Comparison of ENCODE assay signal across 8 mouse cellular contexts in genomic region chr19:45236363-45236942, GRCm38 (mm10). TPM values are rescaled to one million over a fixed set of nuclear protein-coding genes. Genes with fewer than 3 reads are reported as not detected.
DNase-seq lines count a peak whose midpoint lies in the region; ATAC-seq and TF ChIP-seq lines count a peak whose summit lies in the region.

No protein-coding gene starts in this region.

- TF ChIP-seq CTCF in C2C12 (IDR thresholded peaks at IDR 0.05; ENCODE audit: control insufficient read depth, insufficient read depth, insufficient read length), result no peak

- H3K27me3 ChIP-seq in C2C12 (ENCODE audit: control insufficient read depth, insufficient read depth, insufficient read length), result peaks cover 87% of the 10 kb centered on the region
- H3K27me3 ChIP-seq in intestine, embryonic 15.5 days (replicated peaks), result peaks cover 97% of the 10 kb centered on the region

- no peaks in the 10 kb centered on the region for H3K79me2 ChIP-seq in C2C12 (ENCODE audit: control insufficient read depth, insufficient read depth)

- H3K4me2 ChIP-seq in intestine, embryonic 15.5 days (replicated peaks), result peak overlapping the region; percentile 70

- H3K4me1 ChIP-seq in ES-E14 (ENCODE audit: control insufficient read depth in 2 of 2, insufficient read depth in 2 of 2, low read length in 2 of 2, poor library complexity in 1 of 2), result peaks cover 0 to 2% of the 10 kb centered on the region in 2 experiments; a peak in 1 of 4 replicates
- peaks cover 18% of the 10 kb centered on the region for H3K4me1 ChIP-seq in intestine, embryonic 15.5 days (replicated peaks)

- no peak overlapping the region for H3K27ac ChIP-seq in ES-E14 (ENCODE audit: insufficient read depth, low read depth, low read length, poor library complexity, severe bottlenecking)
- no peak overlapping the region for H3K27ac ChIP-seq in intestine, embryonic 15.5 days

- ATAC-seq in intestine, embryonic 15.5 days, result peak; percentile 68
- peak; percentile 39 for ATAC-seq in megakaryocyte, adult 5-6 weeks (ENCODE audit: poor library complexity, severe bottlenecking)

- no peak for DNase-seq in ES-E14 (ENCODE audit: low read depth, low spot score)
- peak; percentile 68 to 77 for DNase-seq in gastrocnemius, adult 8-10 months (ENCODE audit: low spot score in 2 of 2)
- DNase-seq in yolk sac, embryonic 10.5 days (ENCODE audit: low spot score), result peak; percentile 35
- DNase-seq in left cerebral cortex, postnatal 14 days (ENCODE audit: low spot score in 2 of 2), result no peak
- DNase-seq in thymus, postnatal 36 days, result no peak

- intact Hi-C loops in left cerebral cortex, postnatal 14 days (cut with DNase I), result no loop called here

- H3ac ChIP-seq in C2C12 (ENCODE audit: control insufficient read depth, insufficient read length, low read depth), result peak overlapping the region; percentile 7

- H3K9ac ChIP-seq in ES-E14 (ENCODE audit: insufficient read depth, low read depth, low read length, poor library complexity, severe bottlenecking), result no peak overlapping the region
- H3K9ac ChIP-seq in intestine, embryonic 15.5 days, result peak overlapping the region; percentile 10; the same call in 1 of the 2 replicates

- in situ Hi-C loops in ES-E14 (cut with MboI; ENCODE audit: low sequenced_read_pairs in 2 of 2, unreplicated experiment in 2 of 2), result loop anchor here (5.0 to 25.0 kb wide), 4 partner anchors 492 to 1632 kb away; partner anchors contain the start of gene Nkx2-3 (in 1 of the 2)

- no peaks in the 10 kb centered on the region for H3K79me3 ChIP-seq in C2C12 (ENCODE audit: low read depth)

- H3K4me3 ChIP-seq in C2C12 (ENCODE audit: insufficient read depth, poor library complexity, severe bottlenecking) (no peak overlapping the region), ES-E14 (ENCODE audit: insufficient read depth in 1 of 2, low read depth in 1 of 2, low read length in 2 of 2, poor library complexity in 1 of 2, severe bottlenecking in 1 of 2) (peak overlapping the region; percentile 40 to 58)
- H3K4me3 ChIP-seq in intestine, embryonic 15.5 days (replicated peaks), result peak overlapping the region; percentile 32

- no peaks in the 10 kb centered on the region for H3K9me3 ChIP-seq in ES-E14 (ENCODE audit: control insufficient read depth, insufficient read depth, low read depth, low read length)
- no peaks in the 10 kb centered on the region for H3K9me3 ChIP-seq in intestine, embryonic 15.5 days

- under 1% methylated on average over 39 of the region's 39 CpGs for WGBS in intestine, embryonic 15.5 days

- no peaks in the 10 kb centered on the region for H3K36me3 ChIP-seq in C2C12 (ENCODE audit: control insufficient read depth, insufficient read depth)
- H3K36me3 ChIP-seq in ES-E14 (ENCODE audit: control insufficient read depth, insufficient read depth, low read length, poor library complexity, severe bottlenecking), result no peaks in the 10 kb centered on the region
- H3K36me3 ChIP-seq in intestine, embryonic 15.5 days, result no peaks in the 10 kb centered on the region

TF ChIP-seq in C2C12, 6 proteins besides CTCF, POLR2A, EP300 and RAD21:
- TF ChIP-seq MYOD1 (IDR thresholded peaks at IDR 0.05; ENCODE audit: control insufficient read depth, insufficient read length, low read depth) (no peak), FOSL1 (IDR thresholded peaks at IDR 0.05; ENCODE audit: insufficient read depth, low read length, poor library complexity, severe bottlenecking) (no peak), CEBPB (IDR thresholded peaks at IDR 0.05; ENCODE audit: low read depth) (no peak), MAX (IDR thresholded peaks at IDR 0.05) (no peak), MYOG (IDR thresholded peaks at IDR 0.05; ENCODE audit: control insufficient read depth, extremely low read depth, insufficient read length) (no peak), USF1 (IDR thresholded peaks at IDR 0.05; ENCODE audit: low read depth) (no peak)
TF ChIP-seq in C2C12: peak in this region for 0.

TF ChIP-seq in ES-E14, 5 proteins besides CTCF, POLR2A, EP300 and RAD21:
- no peak for TF ChIP-seq ZC3H11A (IDR thresholded peaks at IDR 0.05; ENCODE audit: borderline replicate concordance, low read depth, low read length)
- no peak for TF ChIP-seq HCFC1 (IDR thresholded peaks at IDR 0.05; ENCODE audit: borderline replicate concordance, insufficient read depth, low read length)
- TF ChIP-seq MAFK (IDR thresholded peaks at IDR 0.05; ENCODE audit: insufficient read depth, low read depth, low read length), result no peak
- no peak for TF ChIP-seq CHD2 (IDR thresholded peaks at IDR 0.05; ENCODE audit: low read depth, low read length)

RNA-seq across cellular contexts. Expression of gene Lbx1, which starts 0.8 kb away (rescaled TPM):
- polyA plus RNA-seq in C2C12 (2012; fragmentation: generic; extraction: Trizol), result 0.02 TPM
- total RNA-seq in ES-E14 (2012; rRNA removed), result 0.16 and 0.22 TPM in 2 replicates
- total RNA-seq in gastrocnemius, adult 8-10 months (2022), result 10 to 100 TPM; 59.4 to 70.9 (median 64.3) TPM
- 0.08 TPM in 1 of 2 replicates, not detected in the other for polyA plus RNA-seq in intestine, embryonic 15.5 days (2015; fragmentation: Nextera tagmentation; extraction: Ambion mirVana)
- not detected in 2 replicates for total RNA-seq in megakaryocyte, adult 5-6 weeks (2015)
- total RNA-seq in megakaryocyte, adult 5-6 weeks (2017), result not detected in 2 replicates
- total RNA-seq in left cerebral cortex, postnatal 14 days (2021), result under 1 TPM in 1 of 2 experiments, not detected in 1; 0.13 TPM

Comparison
In these comparisons a context has a peak if more than half of its experiments do, and no peak if none do; other contexts are left out.
1. DNase-seq: peak in gastrocnemius, adult 8-10 months (2 of 2) and yolk sac, embryonic 10.5 days (single experiment); none in ES-E14 (single experiment), left cerebral cortex, postnatal 14 days (0 of 2) and thymus, postnatal 36 days (0 of 2).
2. RNA of gene Lbx1, which starts 0.8 kb away (total RNA-seq): 59.4 to 70.9 TPM in gastrocnemius, adult 8-10 months; 0.16 to 0.22 TPM in ES-E14, 0.13 TPM in left cerebral cortex, postnatal 14 days and not detected in megakaryocyte, adult 5-6 weeks; every median in the first group is over 10 times any median in the second.